Mouse (Mus musculus) layer of hippocampus, postnatal 36 days (tissue): Measurements from ENCODE around the gene Cdc42ep2. TPM values are rescaled to one million over a fixed set of nuclear protein-coding genes. Genes with fewer than 3 reads are reported as not detected.
"Not testable (repeated sequence)": the region's sequence is repeated elsewhere in the genome, so short reads cannot be mapped to it uniquely, and the experiment has no call there.

Experiments
- DNase-seq, 2 experiments: peaks; one replicate each; pipeline ENCODE4 v3.0.0; 2022
- total RNA-seq, 2 experiments: library from RNA; stranded (reverse); gene quantifications; 2 replicates each; pipeline ENCODE4 v1.2.3; 2021

Cdc42ep2 gene
- total RNA-seq, 2 experiments from 2014 or later: 4.4 to 5.5 TPM

GRCm38 (mm10) chr19:5912103-5913006, 12.3 kb downstream of the Cdc42ep2 start:
- DNase-seq: peak; percentile 99

- no peak for DNase-seq
Measured at GRCm38 (mm10) chr19:5911430-5912102, 13.1 kb downstream of the Cdc42ep2 start.

GRCm38 (mm10) chr19:5910221-5910620, 14.4 kb downstream of the Cdc42ep2 start:
- no peak for DNase-seq

- DNase-seq: no peak
Measured at GRCm38 (mm10) chr19:5907275-5907674, 17.3 kb downstream of the Cdc42ep2 start.

- peak; percentile 92 to 93 for DNase-seq
Measured at GRCm38 (mm10) chr19:5894002-5894678, 30.5 kb downstream of the Cdc42ep2 start, which contains the start of gene Tigd3. TSS of gene Tigd3 (minus strand) at chr19:5894149.

GRCm38 (mm10) chr19:5893282-5894001, 31.2 kb downstream of the Cdc42ep2 start:
- no peak for DNase-seq

- no peak for DNase-seq
Measured at GRCm38 (mm10) chr19:5892735-5893134, 31.9 kb downstream of the Cdc42ep2 start.

- DNase-seq: no peak
Measured at GRCm38 (mm10) chr19:5892262-5892661, 32.4 kb downstream of the Cdc42ep2 start.

- DNase-seq: no peak
Measured at GRCm38 (mm10) chr19:5891521-5892258, 32.9 kb downstream of the Cdc42ep2 start.

- DNase-seq: no peak
Measured at GRCm38 (mm10) chr19:5889211-5889610, 35.4 kb downstream of the Cdc42ep2 start.

- no peak for DNase-seq
Measured at GRCm38 (mm10) chr19:5887234-5887815, 37.3 kb downstream of the Cdc42ep2 start.

GRCm38 (mm10) chr19:5885838-5886237, 38.8 kb downstream of the Cdc42ep2 start:
- no peak for DNase-seq

GRCm38 (mm10) chr19:5883935-5884334, 40.7 kb downstream of the Cdc42ep2 start:
- DNase-seq: no peak

- DNase-seq: not testable (repeated sequence)
Measured at GRCm38 (mm10) chr19:5882079-5882478, 42.5 kb downstream of the Cdc42ep2 start.

GRCm38 (mm10) chr19:5881155-5881554, 43.5 kb downstream of the Cdc42ep2 start:
- DNase-seq: no peak

GRCm38 (mm10) chr19:5879735-5880134, 44.9 kb downstream of the Cdc42ep2 start:
- DNase-seq: no peak

GRCm38 (mm10) chr19:5878916-5879315, 45.7 kb downstream of the Cdc42ep2 start:
- no peak for DNase-seq

GRCm38 (mm10) chr19:5878362-5878722, 46.3 kb downstream of the Cdc42ep2 start:
- no peak for DNase-seq

- DNase-seq: peak; percentile 68 to 71
Measured at GRCm38 (mm10) chr19:5877618-5878361, 46.8 kb downstream of the Cdc42ep2 start, which contains the start of gene Slc25a45. TSS of gene Slc25a45 (plus strand) at chr19:5877808.

GRCm38 (mm10) chr19:5874969-5875480, 49.6 kb downstream of the Cdc42ep2 start, which contains the start of gene Frmd8:
TSS of gene Frmd8 (minus strand) at chr19:5875274.
- peak; percentile 89 to 91 for DNase-seq
